Mouse (Mus musculus) brain, embryonic 14.5 days (tissue): ENCODE data around the gene 2210017I01Rik.

ENCODE experiments used
- CTCF ChIP-seq: fragments of 200-500 bp; IDR thresholded peaks from 2 replicates; pipeline ENCODE4 v1.5.1; 2012; ENCODE audit warnings: inconsistent platforms, mild to moderate bottlenecking, moderate library complexity, borderline replicate concordance; ENCODE audit not compliant: insufficient read depth, insufficient read length; ENCODE audit errors: extremely low read depth
- POLR2A ChIP-seq: fragments of 200-500 bp; IDR thresholded peaks from 2 replicates; pipeline ENCODE4 v1.6.1; 2012; ENCODE audit warnings: mild to moderate bottlenecking, inconsistent platforms, borderline replicate concordance; ENCODE audit not compliant: poor library complexity, insufficient read depth, insufficient read length, severe bottlenecking; ENCODE audit errors: extremely low read depth

GRCm38 (mm10) chr3:92600456-92600855 lies 6.8 kb downstream of the 2210017I01Rik start:
- TF ChIP-seq POLR2A (no peak), CTCF (no peak)
